Mouse (Mus musculus): ENCODE results near the gene Gm11444.

Gene Gm11444

GRCm38 (mm10) chr11:85842596-85843346 is 7.4 kb downstream of the Gm11444 start:
- H3K27me3 ChIP-seq (ENCODE audit: control insufficient read depth, insufficient read depth, low read length, poor library complexity, severe bottlenecking), result no peaks in the 10 kb centered on the region; the same call in 1 of the 2 replicates
- H3K36me3 ChIP-seq (ENCODE audit: control insufficient read depth, insufficient read depth, low read length, poor library complexity, severe bottlenecking), result no peaks in the 10 kb centered on the region
- no peak for DNase-seq (ENCODE audit: low read depth, low spot score)

DNA sequence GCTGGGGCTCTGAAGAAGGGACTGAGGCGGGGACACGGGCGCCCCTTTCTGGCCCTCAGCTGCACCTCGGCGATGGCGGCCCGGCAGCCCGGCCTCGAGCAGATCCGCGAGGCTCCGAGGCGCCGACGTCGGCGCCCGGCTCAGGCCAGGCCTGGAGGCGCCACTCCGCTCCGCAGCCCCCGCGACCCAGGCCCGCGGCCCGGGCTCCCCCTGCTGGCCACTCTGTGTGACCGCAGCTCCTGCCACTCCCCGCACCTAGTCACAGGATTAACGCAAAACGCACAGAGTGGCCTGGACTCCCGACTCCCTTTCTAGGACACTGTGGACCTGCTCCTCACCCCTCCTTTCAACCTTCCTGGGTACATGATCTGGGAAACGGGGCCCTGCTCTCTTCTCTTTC is 8.2 kb downstream of the Gm11444 start:
- Histone ChIP-seq H3K27me3 (ENCODE audit: control insufficient read depth, insufficient read depth, low read length, poor library complexity, severe bottlenecking) (no peaks in the 10 kb centered on the region; the same call in none of the 2 replicates), H3K36me3 (ENCODE audit: control insufficient read depth, insufficient read depth, low read length, poor library complexity, severe bottlenecking) (no peaks in the 10 kb centered on the region)
- peak; percentile 67 for DNase-seq (ENCODE audit: low read depth, low spot score)

DNA sequence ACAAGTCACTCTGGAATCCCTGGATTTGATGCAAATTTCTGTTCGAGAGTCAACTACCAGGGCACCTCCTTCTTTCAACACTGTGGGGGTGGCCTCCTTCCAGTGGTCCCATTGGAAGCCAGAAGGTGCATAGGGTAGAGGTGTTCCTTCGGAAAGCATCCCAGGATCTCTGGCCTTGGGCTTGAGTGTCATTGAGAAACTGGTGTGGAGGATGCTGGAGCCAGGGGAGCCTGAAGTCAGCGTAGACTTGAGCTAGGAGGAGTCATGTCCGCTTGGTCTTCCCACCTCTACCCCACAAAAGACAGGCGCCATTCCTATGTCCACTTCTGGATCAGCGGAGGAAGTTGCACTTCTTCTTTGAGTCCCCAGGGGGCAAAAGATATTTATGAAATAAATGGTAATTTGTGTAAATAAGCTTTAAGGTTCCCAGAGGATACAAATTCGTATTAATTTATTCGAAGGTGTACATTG is 8.9 kb downstream of the Gm11444 start:
- DNase-seq (ENCODE audit: low read depth, low spot score), result no peak
- H3K36me3 ChIP-seq (ENCODE audit: control insufficient read depth, insufficient read depth, low read length, poor library complexity, severe bottlenecking), result no peaks in the 10 kb centered on the region

DNA sequence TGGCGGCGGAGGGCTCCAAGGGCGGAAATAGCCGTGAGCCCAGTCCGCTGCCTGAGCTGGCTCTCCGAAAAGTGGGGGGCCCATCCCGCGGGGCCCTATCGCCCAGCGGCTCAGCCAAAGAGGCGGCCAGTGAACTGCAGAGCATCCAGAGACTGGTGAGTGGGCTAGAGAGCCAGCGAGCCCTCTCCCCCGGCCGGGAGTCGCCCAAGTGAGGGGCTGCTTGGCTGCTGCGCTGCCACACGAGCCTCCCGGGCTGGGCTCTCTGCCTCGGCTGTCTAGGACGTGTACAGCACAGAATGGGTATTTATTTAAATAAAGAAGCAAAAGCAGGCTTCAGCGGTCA is 9.4 kb downstream of the Gm11444 start:
- DNase-seq (ENCODE audit: low read depth, low spot score), result no peak
- peaks cover 1% of the 10 kb centered on the region for H3K27me3 ChIP-seq (ENCODE audit: control insufficient read depth, insufficient read depth, low read length, poor library complexity, severe bottlenecking)
- H3K36me3 ChIP-seq (ENCODE audit: control insufficient read depth, insufficient read depth, low read length, poor library complexity, severe bottlenecking), result no peaks in the 10 kb centered on the region

More for the DNA sequence above, 8.9 kb downstream of the Gm11444 start:
- H3K27me3 ChIP-seq (ENCODE audit: control insufficient read depth, insufficient read depth, low read length, poor library complexity, severe bottlenecking), result peaks cover 1% of the 10 kb centered on the region

GRCm38 (mm10) chr11:85840031-85840802 is 9.9 kb downstream of the Gm11444 start:
- peaks cover 1% of the 10 kb centered on the region for H3K27me3 ChIP-seq (ENCODE audit: control insufficient read depth, insufficient read depth, low read length, poor library complexity, severe bottlenecking)
- no peak for DNase-seq (ENCODE audit: low read depth, low spot score)
- no peaks in the 10 kb centered on the region for H3K36me3 ChIP-seq (ENCODE audit: control insufficient read depth, insufficient read depth, low read length, poor library complexity, severe bottlenecking)

- H3K36me3 ChIP-seq (ENCODE audit: control insufficient read depth, insufficient read depth, low read length, poor library complexity, severe bottlenecking), result no peaks in the 10 kb centered on the region
- H3K27me3 ChIP-seq (ENCODE audit: control insufficient read depth, insufficient read depth, low read length, poor library complexity, severe bottlenecking), result peaks cover 1% of the 10 kb centered on the region
- no peak for DNase-seq (ENCODE audit: low read depth, low spot score)
Observed at GRCm38 (mm10) chr11:85839258-85840030, 10.7 kb downstream of the Gm11444 start.

GRCm38 (mm10) chr11:85838424-85839257 is 11.5 kb downstream of the Gm11444 start:
- H3K36me3 ChIP-seq (ENCODE audit: control insufficient read depth, insufficient read depth, low read length, poor library complexity, severe bottlenecking), result no peaks in the 10 kb centered on the region
- H3K27me3 ChIP-seq (ENCODE audit: control insufficient read depth, insufficient read depth, low read length, poor library complexity, severe bottlenecking), result peaks cover 1% of the 10 kb centered on the region
- DNase-seq (ENCODE audit: low read depth, low spot score), result no peak

DNA sequence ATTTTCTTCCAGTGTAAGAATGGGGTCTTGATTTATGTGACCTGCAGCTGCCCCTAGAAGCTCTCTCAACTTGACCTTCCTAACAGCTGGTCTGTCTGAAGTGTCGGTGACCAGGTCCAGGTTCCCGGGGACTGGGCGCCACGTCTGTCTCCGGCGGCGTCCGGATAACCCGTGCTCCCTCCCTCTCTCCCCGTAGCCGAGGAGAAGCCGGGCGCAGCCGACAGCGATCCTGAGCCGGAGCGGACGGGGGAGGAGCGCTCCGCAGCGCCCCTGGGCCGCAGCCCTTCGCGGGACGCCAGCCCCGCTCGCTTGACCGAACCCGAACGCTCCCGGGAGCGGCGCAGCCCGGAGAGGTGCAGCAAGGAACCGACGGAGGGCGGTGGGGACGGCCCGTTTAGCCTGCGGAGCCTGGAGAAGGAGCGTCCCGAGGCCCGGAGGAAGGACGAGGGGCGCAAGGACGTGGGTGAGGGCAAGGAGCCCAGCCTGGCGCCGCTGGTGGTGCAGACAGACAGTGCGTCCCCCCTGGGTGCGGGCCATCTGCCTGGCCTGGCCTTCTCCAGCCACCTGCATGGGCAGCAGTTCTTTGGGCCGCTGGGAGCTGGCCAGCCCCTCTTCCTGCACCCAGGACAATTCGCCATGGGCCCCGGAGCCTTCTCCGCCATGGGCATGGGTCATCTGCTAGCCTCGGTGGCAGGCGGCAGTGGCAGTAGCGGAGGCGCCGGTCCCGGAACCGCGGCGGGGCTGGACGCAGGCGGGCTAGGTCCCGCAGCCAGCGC is 12.3 kb downstream of the Gm11444 start:
- Histone ChIP-seq H3K27me3 (ENCODE audit: control insufficient read depth, insufficient read depth, low read length, poor library complexity, severe bottlenecking) (peaks cover 1% of the 10 kb centered on the region), H3K36me3 (ENCODE audit: control insufficient read depth, insufficient read depth, low read length, poor library complexity, severe bottlenecking) (no peaks in the 10 kb centered on the region)
- no peak for DNase-seq (ENCODE audit: low read depth, low spot score)

DNA sequence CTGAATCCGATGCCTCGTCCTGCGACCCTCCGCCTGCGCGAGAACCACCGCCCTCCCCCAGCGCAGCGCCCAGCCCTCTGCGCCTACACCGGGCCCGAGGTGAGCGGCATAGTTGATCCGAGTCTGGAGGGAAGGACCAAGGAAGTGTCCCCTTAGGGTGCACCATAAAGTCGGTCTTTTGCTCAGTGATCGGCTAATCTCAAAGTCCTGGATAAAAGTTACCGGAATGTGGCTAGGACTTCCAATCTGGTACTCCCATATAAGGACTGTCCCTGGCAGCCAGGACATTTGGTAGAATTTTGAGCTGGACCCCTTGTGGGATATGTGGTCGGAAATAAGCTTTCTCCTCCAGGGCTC is 12.9 kb downstream of the Gm11444 start:
- H3K36me3 ChIP-seq (ENCODE audit: control insufficient read depth, insufficient read depth, low read length, poor library complexity, severe bottlenecking), result no peaks in the 10 kb centered on the region
- H3K27me3 ChIP-seq (ENCODE audit: control insufficient read depth, insufficient read depth, low read length, poor library complexity, severe bottlenecking), result peaks cover 1% of the 10 kb centered on the region
- no peak for DNase-seq (ENCODE audit: low read depth, low spot score)

DNA sequence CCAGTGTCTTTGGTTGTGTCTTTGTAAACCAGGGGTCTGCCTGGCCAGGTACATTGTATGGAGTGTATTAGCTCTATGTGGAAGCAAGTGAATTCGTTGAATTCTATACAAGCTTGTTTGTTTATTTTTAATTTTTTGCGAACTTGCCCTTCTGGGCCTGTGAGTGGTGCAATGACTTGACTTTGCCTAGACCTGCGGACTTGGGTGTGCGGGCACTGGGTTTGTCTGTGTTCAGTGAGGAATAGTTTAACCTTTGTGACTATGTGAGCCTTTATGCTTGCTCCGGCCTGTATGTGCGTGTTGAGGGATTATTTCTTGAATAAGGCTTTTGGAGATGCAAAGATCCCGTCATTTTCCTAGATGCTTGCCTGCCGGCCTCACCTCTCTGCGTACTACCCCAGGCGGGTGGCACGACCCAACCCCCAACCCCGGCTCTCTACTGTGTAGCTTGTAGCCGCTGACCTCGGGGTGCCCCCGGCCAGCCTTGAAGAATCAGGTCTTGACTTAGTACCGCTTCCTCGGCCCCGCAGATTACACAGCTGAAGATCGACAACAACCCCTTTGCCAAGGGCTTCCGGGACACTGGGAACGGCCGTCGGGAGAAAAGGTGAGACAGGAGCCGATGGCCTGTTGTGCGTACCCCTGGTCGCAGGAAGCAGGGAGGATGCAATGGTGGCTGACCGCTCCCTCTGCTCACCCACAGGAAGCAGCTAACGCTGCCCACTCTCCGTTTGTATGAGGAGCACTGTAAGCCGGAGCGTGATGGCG is 13.4 kb downstream of the Gm11444 start:
- H3K27me3 ChIP-seq (ENCODE audit: control insufficient read depth, insufficient read depth, low read length, poor library complexity, severe bottlenecking), result peaks cover 5% of the 10 kb centered on the region
- DNase-seq (ENCODE audit: low read depth, low spot score), result no peak
- no peaks in the 10 kb centered on the region for H3K36me3 ChIP-seq (ENCODE audit: control insufficient read depth, insufficient read depth, low read length, poor library complexity, severe bottlenecking)

- Histone ChIP-seq H3K36me3 (ENCODE audit: control insufficient read depth, insufficient read depth, low read length, poor library complexity, severe bottlenecking) (no peaks in the 10 kb centered on the region), H3K27me3 (ENCODE audit: control insufficient read depth, insufficient read depth, low read length, poor library complexity, severe bottlenecking) (peaks cover 5% of the 10 kb centered on the region)
- no peak for DNase-seq (ENCODE audit: low read depth, low spot score)
Observed at GRCm38 (mm10) chr11:85835753-85836522, 14.2 kb downstream of the Gm11444 start.

- Histone ChIP-seq H3K27me3 (ENCODE audit: control insufficient read depth, insufficient read depth, low read length, poor library complexity, severe bottlenecking) (peaks cover 5% of the 10 kb centered on the region), H3K36me3 (ENCODE audit: control insufficient read depth, insufficient read depth, low read length, poor library complexity, severe bottlenecking) (no peaks in the 10 kb centered on the region)
- no peak for DNase-seq (ENCODE audit: low read depth, low spot score)
Observed at GRCm38 (mm10) chr11:85835001-85835752, 15.0 kb downstream of the Gm11444 start.

Measured in splenic B cell, adult 2 months (primary cell).